Mouse (Mus musculus) thymus, postnatal 36 days (tissue): ENCODE measurements at regions not wholly inside any gene's neighbourhood (a gene's known extent, or its start where the extent isn't known, plus 50 kb on each side); places are given as distances from the start of the nearest gene placed in this dataset.

Experiments used
- DNase-seq, 2 experiments: peaks; one replicate each; pipeline ENCODE4 v3.0.0; 2022; ENCODE audit warnings: mixed read lengths in 2 of 2

DNA sequence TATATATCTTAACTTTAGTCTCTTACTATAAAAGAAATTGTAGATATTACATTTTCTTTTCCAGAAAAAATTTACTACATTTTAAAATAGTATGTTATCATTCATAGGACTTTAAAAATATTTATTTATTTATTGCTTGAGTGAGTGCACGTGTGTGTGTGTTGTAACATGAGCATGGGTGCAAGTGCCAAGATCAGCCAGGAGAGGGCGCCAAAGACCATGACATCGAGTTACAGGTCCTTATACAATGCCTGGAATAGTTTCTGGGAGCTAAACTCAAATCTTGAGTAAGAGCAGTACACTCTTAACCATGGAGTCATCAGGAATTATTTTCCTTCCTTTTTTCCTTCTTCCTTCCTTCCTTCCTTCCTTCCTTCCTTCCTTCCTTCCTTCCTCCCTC lies 185.4 kb upstream of the Mageb4 start:
- peak in 1 of 2 experiments; percentile 7 for DNase-seq
